Mouse (Mus musculus) forebrain, embryonic 12.5 days (tissue): ENCODE results near the gene Spock1. TPM values are rescaled to one million over a fixed set of nuclear protein-coding genes. Genes with fewer than 3 reads are reported as not detected.

Source experiments
- ATAC-seq: fragments of 200-750 bp; cut with Nextera tagmentation; 2 replicates; pipeline ENCODE4 v1.8.0; 2017; ENCODE audit warnings: moderate TSS enrichment; ENCODE audit not compliant: low FRiP score
- H3K27ac ChIP-seq: fragments of 300-500 bp; sonication (generic); 2 replicates; pipeline ENCODE4 v1.5.1; 2016; ENCODE audit warnings: mild to moderate bottlenecking
- H3K27me3 ChIP-seq: fragments of 300-500 bp; sonication (generic); 2 replicates; pipeline ENCODE4 v1.6.1; 2016; ENCODE audit warnings: mild to moderate bottlenecking
- H3K36me3 ChIP-seq: fragments of 300-500 bp; sonication (generic); replicated peaks from 2 replicates; pipeline ENCODE4 v1.6.1; 2016; ENCODE audit warnings: mild to moderate bottlenecking
- H3K4me1 ChIP-seq: fragments of 300-500 bp; sonication (generic); 2 replicates; pipeline ENCODE4 v1.6.1; 2016
- H3K4me2 ChIP-seq: fragments of 300-500 bp; sonication (generic); 2 replicates; pipeline ENCODE4 v1.6.1; 2016; ENCODE audit warnings: mild to moderate bottlenecking, moderate library complexity
- H3K4me3 ChIP-seq: fragments of 300-500 bp; sonication (generic); replicated peaks from 2 replicates; pipeline ENCODE4 v1.5.1; 2016; ENCODE audit warnings: mild to moderate bottlenecking
- H3K9ac ChIP-seq: fragments of 300-500 bp; sonication (generic); 2 replicates; pipeline ENCODE4 v1.6.1; 2016; ENCODE audit warnings: mild to moderate bottlenecking
- H3K9me3 ChIP-seq: fragments of 300-500 bp; sonication (generic); 2 replicates; pipeline ENCODE4 v1.6.1; 2016
- WGBS: fragments of 180-500 bp; shearing (Covaris S2); methylation state at CpG from one replicate; pipeline ENCODE4 v1.1.7; 2016; 5-methylcytosine and 5-hydroxymethylcytosine counted together
- polyA plus RNA-seq: library from polyadenylated mRNA; unstranded; fragments of >200 nt; fragmentation: Nextera tagmentation; extraction: Ambion mirVana; gene quantifications from 2 replicates; pipeline ENCODE4 v1.2.1, GENCODE M21; 2016

Spock1 gene
- polyA plus RNA-seq, 1 experiment from 2014 or later: 9.5 TPM

- no peak for ATAC-seq
Observed at GRCm38 (mm10) chr13:57637080-57637572, 271.0 kb downstream of the Spock1 start.

GRCm38 (mm10) chr13:57636196-57637015 is 271.7 kb downstream of the Spock1 start:
- H3K36me3 ChIP-seq: no peaks in the 10 kb centered on the region
- H3K4me1 ChIP-seq: peaks cover 20% of the 10 kb centered on the region
- WGBS: 59% methylated on average over 10 of the region's 10 CpGs
- ATAC-seq: no peak
- H3K27ac ChIP-seq: no peak overlapping the region
- H3K9ac ChIP-seq: no peak overlapping the region
- no peaks in the 10 kb centered on the region for H3K9me3 ChIP-seq
- H3K4me2 ChIP-seq: no peak overlapping the region
- no peaks in the 10 kb centered on the region for H3K27me3 ChIP-seq
- H3K4me3 ChIP-seq: no peak overlapping the region

More at GRCm38 (mm10) chr13:57637080-57637572, 271.0 kb downstream of the Spock1 start:
- no peaks in the 10 kb centered on the region for H3K36me3 ChIP-seq
- 80% methylated on average over 10 of the region's 10 CpGs for WGBS
- H3K27me3 ChIP-seq: no peaks in the 10 kb centered on the region
- peaks cover 20% of the 10 kb centered on the region for H3K4me1 ChIP-seq
- H3K4me3 ChIP-seq: no peak overlapping the region
- H3K9ac ChIP-seq: no peak overlapping the region
- H3K9me3 ChIP-seq: no peaks in the 10 kb centered on the region
- H3K27ac ChIP-seq: no peak overlapping the region
- no peak overlapping the region for H3K4me2 ChIP-seq

GRCm38 (mm10) chr13:57630532-57630931 is 277.6 kb downstream of the Spock1 start:
- Histone ChIP-seq H3K4me1 (0 out of 2 replicates have a peak, but pooled peaks cover 4% of the 10 kb centered on the region), H3K4me3 (no peak overlapping the region), H3K4me2 (no peak overlapping the region), H3K9me3 (no peaks in the 10 kb centered on the region), H3K27ac (no peak overlapping the region), H3K27me3 (no peaks in the 10 kb centered on the region; the same call in 1 of the 2 replicates), H3K9ac (no peak overlapping the region), H3K36me3 (no peaks in the 10 kb centered on the region)
- WGBS: 85% methylated on average over 4 of the region's 4 CpGs
- no peak for ATAC-seq

- no peaks in the 10 kb centered on the region; the same call in 1 of the 2 replicates for H3K27me3 ChIP-seq
- peaks cover 5% of the 10 kb centered on the region; the same call in 1 of the 2 replicates for H3K4me1 ChIP-seq
- H3K4me3 ChIP-seq: no peak overlapping the region
- H3K4me2 ChIP-seq: no peak overlapping the region
- 76% methylated on average over 8 of the region's 8 CpGs for WGBS
- no peak overlapping the region for H3K9ac ChIP-seq
- no peak overlapping the region for H3K27ac ChIP-seq
- H3K36me3 ChIP-seq: no peaks in the 10 kb centered on the region
- H3K9me3 ChIP-seq: no peaks in the 10 kb centered on the region
- no peak for ATAC-seq
Observed at GRCm38 (mm10) chr13:57628218-57628617, 279.9 kb downstream of the Spock1 start.

- 86% methylated on average over 9 of the region's 9 CpGs for WGBS
Observed at GRCm38 (mm10) chr13:57626434-57626833, 281.7 kb downstream of the Spock1 start.

GRCm38 (mm10) chr13:57623909-57624481 is 284.1 kb downstream of the Spock1 start:
- no peak overlapping the region for H3K4me3 ChIP-seq
- no peaks in the 10 kb centered on the region for H3K9me3 ChIP-seq
- no peak overlapping the region for H3K27ac ChIP-seq
- H3K9ac ChIP-seq: no peak overlapping the region
- WGBS: 66% methylated on average over 7 of the region's 7 CpGs
- no peaks in the 10 kb centered on the region for H3K36me3 ChIP-seq
- no peak for ATAC-seq
- no peak overlapping the region for H3K4me2 ChIP-seq
- H3K27me3 ChIP-seq: no peaks in the 10 kb centered on the region; the same call in 1 of the 2 replicates
- peaks cover 3% of the 10 kb centered on the region; the same call in 1 of the 2 replicates for H3K4me1 ChIP-seq

More at GRCm38 (mm10) chr13:57626434-57626833, 281.7 kb downstream of the Spock1 start:
- no peak for ATAC-seq
- Histone ChIP-seq H3K4me3 (no peak overlapping the region), H3K4me1 (peaks cover 3% of the 10 kb centered on the region; the same call in 1 of the 2 replicates), H3K9ac (no peak overlapping the region), H3K9me3 (no peaks in the 10 kb centered on the region), H3K36me3 (no peaks in the 10 kb centered on the region), H3K27ac (no peak overlapping the region), H3K4me2 (no peak overlapping the region), H3K27me3 (no peaks in the 10 kb centered on the region; the same call in 1 of the 2 replicates)

- 79% methylated on average over 17 of the region's 17 CpGs for WGBS
- Histone ChIP-seq H3K9me3 (no peaks in the 10 kb centered on the region), H3K27me3 (no peaks in the 10 kb centered on the region; the same call in 1 of the 2 replicates), H3K4me2 (no peak overlapping the region), H3K4me3 (no peak overlapping the region), H3K27ac (no peak overlapping the region), H3K9ac (no peak overlapping the region), H3K4me1 (peaks cover 4% of the 10 kb centered on the region), H3K36me3 (no peaks in the 10 kb centered on the region)
- ATAC-seq: no peak
Observed at GRCm38 (mm10) chr13:57619079-57619768, 288.9 kb downstream of the Spock1 start.

- H3K9me3 ChIP-seq: no peaks in the 10 kb centered on the region
- H3K36me3 ChIP-seq: no peaks in the 10 kb centered on the region
- H3K4me2 ChIP-seq: no peak overlapping the region
- H3K27ac ChIP-seq: no peak overlapping the region
- peaks cover 22% of the 10 kb centered on the region for H3K27me3 ChIP-seq
- ATAC-seq: peak; percentile 27; the same call in 1 of the 2 replicates
- 76% methylated on average over 11 of the region's 11 CpGs for WGBS
- H3K4me3 ChIP-seq: no peak overlapping the region
- H3K4me1 ChIP-seq: peaks cover 9% of the 10 kb centered on the region; the same call in 1 of the 2 replicates
- H3K9ac ChIP-seq: no peak overlapping the region
Observed at GRCm38 (mm10) chr13:57611326-57612171, 296.6 kb downstream of the Spock1 start.

GRCm38 (mm10) chr13:57609946-57610345 is 298.2 kb downstream of the Spock1 start:
- Histone ChIP-seq H3K9me3 (no peaks in the 10 kb centered on the region), H3K27ac (no peak overlapping the region), H3K4me2 (no peak overlapping the region), H3K9ac (no peak overlapping the region), H3K4me1 (peaks cover 12% of the 10 kb centered on the region; the same call in 1 of the 2 replicates), H3K36me3 (no peaks in the 10 kb centered on the region), H3K4me3 (no peak overlapping the region), H3K27me3 (peaks cover 37% of the 10 kb centered on the region)
- no peak for ATAC-seq
- 84% methylated on average over 7 of the region's 7 CpGs for WGBS

- Histone ChIP-seq H3K4me2 (no peak overlapping the region), H3K9me3 (no peaks in the 10 kb centered on the region), H3K4me1 (peaks cover 32% of the 10 kb centered on the region), H3K36me3 (no peaks in the 10 kb centered on the region), H3K27me3 (peaks cover 79% of the 10 kb centered on the region), H3K27ac (no peak overlapping the region), H3K4me3 (no peak overlapping the region), H3K9ac (no peak overlapping the region)
- no peak for ATAC-seq
- 71% methylated on average over 3 of the region's 3 CpGs for WGBS
Observed at GRCm38 (mm10) chr13:57604437-57604836, 303.7 kb downstream of the Spock1 start.

GRCm38 (mm10) chr13:57603226-57603625 is 304.9 kb downstream of the Spock1 start:
- peak; percentile 89; the same call in 1 of the 2 replicates for ATAC-seq
- 6% methylated on average over 8 of the region's 8 CpGs for WGBS
- H3K9ac ChIP-seq: no peak overlapping the region
- no peak overlapping the region for H3K4me3 ChIP-seq
- peaks cover 32% of the 10 kb centered on the region for H3K4me1 ChIP-seq
- H3K36me3 ChIP-seq: no peaks in the 10 kb centered on the region
- peaks cover 83% of the 10 kb centered on the region for H3K27me3 ChIP-seq
- no peak overlapping the region for H3K4me2 ChIP-seq
- peak overlapping the region; percentile 65; the same call in 1 of the 2 replicates for H3K27ac ChIP-seq
- H3K9me3 ChIP-seq: no peaks in the 10 kb centered on the region
